Comparison of ENCODE assay signal across 8 mouse cellular contexts in genomic region chr11:102690162-102690561, GRCm38 (mm10). TPM values are rescaled to one million over a fixed set of nuclear protein-coding genes. Genes with fewer than 3 reads are reported as not detected.
DNase-seq lines count a peak whose midpoint lies in the region; ATAC-seq and TF ChIP-seq lines count a peak whose summit lies in the region.

No protein-coding gene starts in this region.

- H3K4me3 ChIP-seq in limb, embryonic 14.5 days (replicated peaks; ENCODE audit: low read length) = no peak overlapping the region

- H3K36me3 ChIP-seq in limb, embryonic 14.5 days (ENCODE audit: control insufficient read depth, insufficient read depth, low read length) = peaks cover 31% of the 10 kb centered on the region

- no peaks in the 10 kb centered on the region for H3K9me3 ChIP-seq in limb, embryonic 14.5 days (ENCODE audit: control insufficient read depth, low read length)

- no peaks in the 10 kb centered on the region for H3K27me3 ChIP-seq in limb, embryonic 14.5 days (ENCODE audit: control insufficient read depth, insufficient read depth, low read length)

- H3K27ac ChIP-seq in limb, embryonic 14.5 days (replicated peaks; ENCODE audit: low read depth, low read length) = no peak overlapping the region

- WGBS in limb, embryonic 14.5 days = 56% methylated on average over 6 of the region's 6 CpGs

- H3K9ac ChIP-seq in limb, embryonic 14.5 days (ENCODE audit: low read depth, low read length, severe bottlenecking) = no peak overlapping the region

- TF ChIP-seq POLR2A in brain, embryonic 14.5 days (IDR thresholded peaks at IDR 0.05; ENCODE audit: borderline replicate concordance, extremely low read depth, insufficient read depth, insufficient read length, poor library complexity, severe bottlenecking) = no peak
- no peak for TF ChIP-seq POLR2A in limb, embryonic 14.5 days (IDR thresholded peaks at IDR 0.05; ENCODE audit: borderline replicate concordance, extremely low read depth, insufficient read depth, insufficient read length)

- H3K4me2 ChIP-seq in limb, embryonic 14.5 days (replicated peaks; ENCODE audit: low read depth, low read length, severe bottlenecking) = no peak overlapping the region

- peak; percentile 87; the same call in 1 of the 2 replicates for TF ChIP-seq CTCF in brain, embryonic 14.5 days (IDR thresholded peaks at IDR 0.05; ENCODE audit: borderline replicate concordance, extremely low read depth, insufficient read depth, insufficient read length)

- no peaks in the 10 kb centered on the region for H3K4me1 ChIP-seq in limb, embryonic 14.5 days (ENCODE audit: control insufficient read depth, insufficient read depth, low read length)

- DNase-seq in urinary bladder, postnatal 14 days (ENCODE audit: low spot score) = peak; percentile 73
- DNase-seq in urinary bladder, adult 2 months (ENCODE audit: low spot score) = no peak
- peak; percentile 80 for DNase-seq in brain, embryonic 14.5 days (ENCODE audit: low read depth)
- DNase-seq in kidney, adult 9 months = peak; percentile 68
- peak; percentile 87 for DNase-seq in limb, embryonic 14.5 days (ENCODE audit: low spot score)
- peak; percentile 68 for DNase-seq in retina, postnatal 7 days (ENCODE audit: low read depth, low spot score)
- DNase-seq in urinary bladder, postnatal 25 days (ENCODE audit: low spot score) = peak; percentile 67

- peak; percentile 76 for ATAC-seq in erythroblast, adult 5-6 weeks (replicated peaks; ENCODE audit: low FRiP score, poor library complexity, severe bottlenecking)
- ATAC-seq in limb, embryonic 14.5 days (ENCODE audit: low FRiP score, low read depth) = no peak

RNA-seq across cellular contexts. Expression of gene Ccdc43, which starts 7.4 kb away (rescaled TPM):
- 17.3 and 17.8 TPM in 2 replicates for polyA plus RNA-seq in urinary bladder, adult 2 months (2012; rRNA removed)
- polyA plus RNA-seq in brain, embryonic 14.5 days (2012; rRNA removed) = 18.5 and 23.9 TPM in 2 replicates
- total RNA-seq in erythroblast, adult 5-6 weeks (2015; ENCODE audit: low replicate concordance) = 4.4 and 8.1 TPM in 2 replicates
- total RNA-seq in erythroblast, adult 5-6 weeks (2017; ENCODE audit: low replicate concordance) = 2.9 and 12.0 TPM in 2 replicates
- polyA plus RNA-seq in limb, embryonic 14.5 days (2012; rRNA removed) = 18.6 and 23.6 TPM in 2 replicates
- 36.6 and 38.1 TPM in 2 replicates for polyA plus RNA-seq in limb, embryonic 14.5 days (2014; fragmentation: Nextera tagmentation; extraction: Ambion mirVana)

RNA-seq across cellular contexts. Expression of gene Meioc, which starts 26.6 kb away (rescaled TPM):
- 0.04 and 0.09 TPM in 2 replicates for polyA plus RNA-seq in urinary bladder, adult 2 months (2012; rRNA removed)
- polyA plus RNA-seq in brain, embryonic 14.5 days (2012; rRNA removed) = 0.03 and 0.11 TPM in 2 replicates
- not detected in 2 replicates for total RNA-seq in erythroblast, adult 5-6 weeks (2015; ENCODE audit: low replicate concordance)
- total RNA-seq in erythroblast, adult 5-6 weeks (2017; ENCODE audit: low replicate concordance) = not detected in 2 replicates
- polyA plus RNA-seq in limb, embryonic 14.5 days (2012; rRNA removed) = 0.68 and 1.2 TPM in 2 replicates
- polyA plus RNA-seq in limb, embryonic 14.5 days (2014; fragmentation: Nextera tagmentation; extraction: Ambion mirVana) = 0.91 and 1.00 TPM in 2 replicates
